Mouse (Mus musculus): ENCODE measurements at regions not wholly inside any gene's neighbourhood (a gene's known extent, or its start where the extent isn't known, plus 50 kb on each side); places are given as distances from the start of the nearest gene placed in this dataset.

- no peak for TF ChIP-seq POLR2AphosphoS2 (IDR thresholded peaks at IDR 0.05; ENCODE audit: low read length)
- Histone ChIP-seq H3K4me3 (ENCODE audit: control insufficient read depth in 1 of 2, insufficient read depth in 1 of 2, low read depth in 2 of 2, low read length in 2 of 2) (no peak overlapping the region), H3K9me3 (replicated peaks; ENCODE audit: insufficient read depth, low read length) (no peaks in the 10 kb centered on the region), H3K9ac (ENCODE audit: control insufficient read depth, low read depth, low read length, poor library complexity, severe bottlenecking) (no peak overlapping the region), H3K27ac (ENCODE audit: control insufficient read depth, low read depth, low read length) (no peak overlapping the region), H3K79me2 (ENCODE audit: control insufficient read depth, insufficient read depth, low read length, poor library complexity) (no peaks in the 10 kb centered on the region), H3K27me3 (ENCODE audit: control insufficient read depth in 1 of 2, insufficient read depth in 2 of 2, low read length in 2 of 2) (no peaks in the 10 kb centered on the region), H3K36me3 (ENCODE audit: control insufficient read depth in 1 of 2, insufficient read depth in 2 of 2, low read length in 2 of 2) (peaks cover 0 to 14% of the 10 kb centered on the region in 2 experiments; a peak in 2 of 4 replicates), H3K4me1 (ENCODE audit: control insufficient read depth in 1 of 2, insufficient read depth in 2 of 2, low read length in 2 of 2) (peaks cover 10 to 17% of the 10 kb centered on the region in 2 experiments)
- DNase-seq (ENCODE audit: low read depth, low spot score): no peak
These were observed 89.3 kb upstream of the Tspan5 start for GRCm38 (mm10) chr3:138652685-138653084.

GRCm38 (mm10) chr3:138653549-138654246, 88.3 kb upstream of the Tspan5 start:
- H3K9me3 ChIP-seq (replicated peaks; ENCODE audit: insufficient read depth, low read length): no peaks in the 10 kb centered on the region
- H3K36me3 ChIP-seq (ENCODE audit: control insufficient read depth in 1 of 2, insufficient read depth in 2 of 2, low read length in 2 of 2): peaks cover 0 to 14% of the 10 kb centered on the region in 2 experiments; a peak in 2 of 4 replicates
- no peak for TF ChIP-seq TAL1 (IDR thresholded peaks at IDR 0.05; ENCODE audit: low read length)
- no peak for TF ChIP-seq MYC (IDR thresholded peaks at IDR 0.05; ENCODE audit: low read depth, low read length)
- TF ChIP-seq POLR2AphosphoS2 (IDR thresholded peaks at IDR 0.05; ENCODE audit: low read length): no peak
- TF ChIP-seq GABPA (IDR thresholded peaks at IDR 0.05; ENCODE audit: low read depth, low read length): no peak
- H3K9ac ChIP-seq (ENCODE audit: control insufficient read depth, low read depth, low read length, poor library complexity, severe bottlenecking): no peak overlapping the region
- no peak for DNase-seq (ENCODE audit: low read depth, low spot score)
- H3K4me3 ChIP-seq (ENCODE audit: control insufficient read depth in 1 of 2, insufficient read depth in 1 of 2, low read depth in 2 of 2, low read length in 2 of 2): no peak overlapping the region
- H3K27ac ChIP-seq (ENCODE audit: control insufficient read depth, low read depth, low read length): no peak overlapping the region
- no peaks in the 10 kb centered on the region for H3K79me2 ChIP-seq (ENCODE audit: control insufficient read depth, insufficient read depth, low read length, poor library complexity)
- no peaks in the 10 kb centered on the region for H3K27me3 ChIP-seq (ENCODE audit: control insufficient read depth in 1 of 2, insufficient read depth in 2 of 2, low read length in 2 of 2)
- H3K4me1 ChIP-seq (ENCODE audit: control insufficient read depth in 1 of 2, insufficient read depth in 2 of 2, low read length in 2 of 2): peaks cover 10 to 17% of the 10 kb centered on the region in 2 experiments

- Histone ChIP-seq H3K4me1 (ENCODE audit: control insufficient read depth in 1 of 2, insufficient read depth in 2 of 2, low read length in 2 of 2) (peaks cover 10 to 17% of the 10 kb centered on the region in 2 experiments), H3K36me3 (ENCODE audit: control insufficient read depth in 1 of 2, insufficient read depth in 2 of 2, low read length in 2 of 2) (peaks cover 0 to 14% of the 10 kb centered on the region in 2 experiments; a peak in 2 of 4 replicates), H3K27me3 (ENCODE audit: control insufficient read depth in 1 of 2, insufficient read depth in 2 of 2, low read length in 2 of 2) (no peaks in the 10 kb centered on the region), H3K9me3 (replicated peaks; ENCODE audit: insufficient read depth, low read length) (no peaks in the 10 kb centered on the region), H3K79me2 (ENCODE audit: control insufficient read depth, insufficient read depth, low read length, poor library complexity) (no peaks in the 10 kb centered on the region), H3K9ac (ENCODE audit: control insufficient read depth, low read depth, low read length, poor library complexity, severe bottlenecking) (no peak overlapping the region), H3K27ac (ENCODE audit: control insufficient read depth, low read depth, low read length) (no peak overlapping the region), H3K4me3 (ENCODE audit: control insufficient read depth in 1 of 2, insufficient read depth in 1 of 2, low read depth in 2 of 2, low read length in 2 of 2) (no peak overlapping the region)
- DNase-seq (ENCODE audit: low read depth, low spot score): no peak
- TF ChIP-seq KAT2A (conservative IDR thresholded peaks at IDR 0.05; ENCODE audit: low read depth, low read length) (no peak), TBP (IDR thresholded peaks at IDR 0.05; ENCODE audit: low read depth, low read length) (no peak), MXI1 (IDR thresholded peaks at IDR 0.05; ENCODE audit: low read depth, low read length) (no peak), E2F4 (IDR thresholded peaks at IDR 0.05; ENCODE audit: borderline replicate concordance, low read depth, low read length) (no peak)
These were observed 87.2 kb upstream of the Tspan5 start for GRCm38 (mm10) chr3:138654610-138655371.
